Mouse (Mus musculus) small intestine, adult 2 months (tissue): ENCODE results near the gene Igf2bp2. TPM values are rescaled to one million over a fixed set of nuclear protein-coding genes. Genes with fewer than 3 reads are reported as not detected.

Source experiments
- H3K27ac ChIP-seq: fragments of 200-500 bp; 2 replicates; pipeline ENCODE4 v1.5.1; 2012; ENCODE audit warnings: low read depth, low read length, control low read depth, inconsistent platforms; ENCODE audit not compliant: insufficient read depth
- H3K27me3 ChIP-seq: fragments of 200-500 bp; 2 replicates; pipeline ENCODE4 v1.6.1; 2012; ENCODE audit warnings: mild to moderate bottlenecking, moderate library complexity, low read length, inconsistent platforms; ENCODE audit not compliant: control insufficient read depth, insufficient read depth
- H3K36me3 ChIP-seq: fragments of 200-500 bp; 2 replicates; pipeline ENCODE4 v1.6.1; 2012; ENCODE audit warnings: mild to moderate bottlenecking, low read length, control low read depth, inconsistent platforms; ENCODE audit not compliant: control insufficient read depth, insufficient read depth
- H3K4me1 ChIP-seq: fragments of 200-500 bp; 2 replicates; pipeline ENCODE4 v1.6.1; 2012; ENCODE audit warnings: low read length, inconsistent platforms, mixed read lengths; ENCODE audit not compliant: control insufficient read depth, insufficient read depth, insufficient read length
- H3K4me3 ChIP-seq: fragments of 200-500 bp; 2 replicates; pipeline ENCODE4 v1.5.1; 2012; ENCODE audit warnings: low read depth, mild to moderate bottlenecking, control low read depth, inconsistent platforms, low read length, moderate library complexity
- CTCF ChIP-seq: fragments of 200-500 bp; IDR thresholded peaks from 2 replicates; pipeline ENCODE4 v1.5.1; 2012; ENCODE audit warnings: low read depth, mild to moderate bottlenecking, control low read depth, inconsistent platforms, low read length, moderate library complexity, mixed read lengths; ENCODE audit not compliant: insufficient replicate concordance, insufficient read length; ENCODE audit errors: extremely low read depth
- POLR2A ChIP-seq: fragments of 200-500 bp; IDR thresholded peaks from 2 replicates; pipeline ENCODE4 v1.6.1; 2012; ENCODE audit warnings: low read depth, mild to moderate bottlenecking, control low read depth, inconsistent platforms, low read length, moderate library complexity
- WGBS: fragments of 180-500 bp; shearing (Covaris S2); methylation state at CpG from one replicate; pipeline ENCODE4 v1.1.7; 2018; 5-methylcytosine and 5-hydroxymethylcytosine counted together
- polyA plus RNA-seq: library from polyadenylated mRNA; depleted of rRNA; stranded (reverse); fragments of >200 nt; gene quantifications from 2 replicates; pipeline ENCODE4 v1.2.3, GENCODE M21; 2012

Igf2bp2 gene
- polyA plus RNA-seq, 1 experiment: 8.0 TPM

- TF ChIP-seq CTCF: no peak
- TF ChIP-seq POLR2A: no peak
- H3K27me3 ChIP-seq: no peaks in the 10 kb centered on the region
- H3K36me3 ChIP-seq: peaks cover 5% of the 10 kb centered on the region; the same call in 1 of the 2 replicates
- no peaks in the 10 kb centered on the region for H3K4me1 ChIP-seq
- H3K27ac ChIP-seq: no peak overlapping the region
- whole genome bisulfite sequencing: 75% methylated on average over 4 of the region's 4 CpGs
- H3K4me3 ChIP-seq: no peak overlapping the region
These were observed 77.7 kb downstream of the Igf2bp2 start for GRCm38 (mm10) chr16:22085411-22085810.

- Histone ChIP-seq H3K36me3 (peaks cover 20% of the 10 kb centered on the region), H3K4me1 (no peaks in the 10 kb centered on the region), H3K4me3 (no peak overlapping the region), H3K27ac (no peak overlapping the region), H3K27me3 (no peaks in the 10 kb centered on the region)
- TF ChIP-seq CTCF: no peak
- no peak for TF ChIP-seq POLR2A
- 86% methylated on average over 12 of the region's 12 CpGs for WGBS
These were observed 82.9 kb downstream of the Igf2bp2 start for GRCm38 (mm10) chr16:22080125-22080710.

GRCm38 (mm10) chr16:22076620-22076941, 86.5 kb downstream of the Igf2bp2 start:
- Histone ChIP-seq H3K27me3 (no peaks in the 10 kb centered on the region), H3K36me3 (peaks cover 25% of the 10 kb centered on the region), H3K4me1 (no peaks in the 10 kb centered on the region), H3K27ac (no peak overlapping the region), H3K4me3 (no peak overlapping the region)
- TF ChIP-seq POLR2A (no peak), CTCF (no peak)
- 57% methylated on average over 4 of the region's 4 CpGs for WGBS

- no peak overlapping the region for H3K27ac ChIP-seq
- H3K4me3 ChIP-seq: no peak overlapping the region
- no peaks in the 10 kb centered on the region for H3K4me1 ChIP-seq
- peaks cover 23% of the 10 kb centered on the region for H3K36me3 ChIP-seq
- TF ChIP-seq CTCF (no peak), POLR2A (no peak)
- no peaks in the 10 kb centered on the region for H3K27me3 ChIP-seq
- WGBS: 53% methylated on average over 5 of the region's 5 CpGs
These were observed 87.1 kb downstream of the Igf2bp2 start for GRCm38 (mm10) chr16:22075829-22076619.

- Histone ChIP-seq H3K36me3 (peaks cover 22% of the 10 kb centered on the region), H3K27me3 (no peaks in the 10 kb centered on the region), H3K27ac (no peak overlapping the region), H3K4me3 (no peak overlapping the region), H3K4me1 (no peaks in the 10 kb centered on the region; the same call in 1 of the 2 replicates)
- WGBS: 86% methylated on average over 6 of the region's 6 CpGs
- no peak for TF ChIP-seq POLR2A
- no peak for TF ChIP-seq CTCF
These were observed 88.0 kb downstream of the Igf2bp2 start for GRCm38 (mm10) chr16:22075067-22075466.

GRCm38 (mm10) chr16:22071361-22071760, 91.7 kb downstream of the Igf2bp2 start:
- Histone ChIP-seq H3K4me1 (no peaks in the 10 kb centered on the region; the same call in 1 of the 2 replicates), H3K27ac (no peak overlapping the region), H3K36me3 (peaks cover 29% of the 10 kb centered on the region), H3K27me3 (no peaks in the 10 kb centered on the region), H3K4me3 (no peak overlapping the region)
- TF ChIP-seq POLR2A: no peak
- TF ChIP-seq CTCF: no peak
- WGBS: 80% methylated on average over 7 of the region's 7 CpGs

- TF ChIP-seq POLR2A (no peak), CTCF (no peak)
- H3K4me3 ChIP-seq: no peak overlapping the region
- H3K27ac ChIP-seq: 0 out of 2 replicates have a peak overlapping the region, but pooled peaks have one; percentile 0
- H3K36me3 ChIP-seq: peaks cover 27% of the 10 kb centered on the region
- H3K4me1 ChIP-seq: no peaks in the 10 kb centered on the region; the same call in 1 of the 2 replicates
- 82% methylated on average over 8 of the region's 8 CpGs for WGBS
- no peaks in the 10 kb centered on the region for H3K27me3 ChIP-seq
These were observed 95.7 kb downstream of the Igf2bp2 start for GRCm38 (mm10) chr16:22067406-22067805.
